Mouse (Mus musculus): Measurements from ENCODE around the gene Tmem258.

Gene Tmem258

GRCm38 (mm10) chr19:10183299-10183983, 20.4 kb upstream of the Tmem258 start:
- peak; percentile 81 to 93 for DNase-seq (ENCODE audit: inconsistent age in 2 of 2, low spot score in 1 of 2)

GRCm38 (mm10) chr19:10184096-10184495, 19.7 kb upstream of the Tmem258 start:
- peak; percentile 75 to 90 for DNase-seq (ENCODE audit: inconsistent age in 2 of 2, low spot score in 1 of 2)

GRCm38 (mm10) chr19:10185876-10186275, 17.9 kb upstream of the Tmem258 start:
- peak; percentile 19 to 52 for DNase-seq (ENCODE audit: inconsistent age in 2 of 2, low spot score in 1 of 2)

GRCm38 (mm10) chr19:10186569-10186968, 17.2 kb upstream of the Tmem258 start:
- DNase-seq (ENCODE audit: inconsistent age in 2 of 2, low spot score in 1 of 2): peak in 1 of 2 experiments; percentile 19

- peak in 1 of 2 experiments; percentile 85 for DNase-seq (ENCODE audit: inconsistent age in 2 of 2, low spot score in 1 of 2)
These were observed 15.5 kb upstream of the Tmem258 start for GRCm38 (mm10) chr19:10188281-10188811.

- DNase-seq (ENCODE audit: inconsistent age in 2 of 2, low spot score in 1 of 2): peak in 1 of 2 experiments; percentile 17
These were observed 14.8 kb upstream of the Tmem258 start for GRCm38 (mm10) chr19:10189022-10189421.

- peak in 1 of 2 experiments; percentile 16 for DNase-seq (ENCODE audit: inconsistent age in 2 of 2, low spot score in 1 of 2)
These were observed 13.9 kb upstream of the Tmem258 start for GRCm38 (mm10) chr19:10189940-10190339.

- peak; percentile 75 to 92 for DNase-seq (ENCODE audit: inconsistent age in 2 of 2, low spot score in 1 of 2)
These were observed 13.0 kb upstream of the Tmem258 start for GRCm38 (mm10) chr19:10190796-10191195.

GRCm38 (mm10) chr19:10191326-10191725, 12.5 kb upstream of the Tmem258 start:
- peak in 1 of 2 experiments; percentile 57 for DNase-seq (ENCODE audit: inconsistent age in 2 of 2, low spot score in 1 of 2)

- no peak for DNase-seq (ENCODE audit: inconsistent age in 2 of 2, low spot score in 1 of 2)
These were observed 9.5 kb upstream of the Tmem258 start for GRCm38 (mm10) chr19:10194337-10194736.

- peak; percentile 83 to 85 for DNase-seq (ENCODE audit: inconsistent age in 2 of 2, low spot score in 1 of 2)
These were observed 8.6 kb upstream of the Tmem258 start for GRCm38 (mm10) chr19:10195252-10195651.

- DNase-seq (ENCODE audit: inconsistent age in 2 of 2, low spot score in 1 of 2): peak in 1 of 2 experiments; percentile 26
These were observed 6.7 kb upstream of the Tmem258 start for GRCm38 (mm10) chr19:10197130-10197529.

- no peak for DNase-seq (ENCODE audit: inconsistent age in 2 of 2, low spot score in 1 of 2)
These were observed 5.5 kb upstream of the Tmem258 start for GRCm38 (mm10) chr19:10198286-10198685.

- DNase-seq (ENCODE audit: inconsistent age in 2 of 2, low spot score in 1 of 2): peak; percentile 82 to 93
These were observed 5.1 kb upstream of the Tmem258 start for GRCm38 (mm10) chr19:10198723-10199122.

GRCm38 (mm10) chr19:10203146-10203847, 517 bp upstream of the Tmem258 start:
- DNase-seq (ENCODE audit: inconsistent age in 2 of 2, low spot score in 1 of 2): peak in 1 of 2 experiments; percentile 17

- DNase-seq (ENCODE audit: inconsistent age in 2 of 2, low spot score in 1 of 2): peak; percentile 63 to 89
These were observed 795 bp downstream of the Tmem258 start for GRCm38 (mm10) chr19:10204616-10205001.

- peak; percentile 10 to 49 for DNase-seq (ENCODE audit: inconsistent age in 2 of 2, low spot score in 1 of 2)
These were observed 1.2 kb downstream of the Tmem258 start for GRCm38 (mm10) chr19:10205051-10205450.

GRCm38 (mm10) chr19:10208851-10209250, 5.0 kb downstream of the Tmem258 start:
- peak; percentile 13 to 37 for DNase-seq (ENCODE audit: inconsistent age in 2 of 2, low spot score in 1 of 2)

- DNase-seq (ENCODE audit: inconsistent age in 2 of 2, low spot score in 1 of 2): peak in 1 of 2 experiments; percentile 81
These were observed 7.1 kb downstream of the Tmem258 start for GRCm38 (mm10) chr19:10210885-10211284.

GRCm38 (mm10) chr19:10213796-10214471, 10.1 kb downstream of the Tmem258 start:
- peak in 1 of 2 experiments; percentile 74 for DNase-seq (ENCODE audit: inconsistent age in 2 of 2, low spot score in 1 of 2)

- no peak for DNase-seq (ENCODE audit: inconsistent age in 2 of 2, low spot score in 1 of 2)
These were observed 12.3 kb downstream of the Tmem258 start for GRCm38 (mm10) chr19:10216101-10216500.
